Mouse (Mus musculus) neural tube, embryonic 11.5 days (tissue): ENCODE measurements at regions not wholly inside any gene's neighbourhood (a gene's known extent, or its start where the extent isn't known, plus 50 kb on each side); places are given as distances from the start of the nearest gene placed in this dataset.

Experiments
- ATAC-seq: fragments of 200-750 bp; cut with Nextera tagmentation; 2 replicates; pipeline ENCODE4 v1.8.0; 2017; ENCODE audit warnings: moderate number of reproducible peaks, mild to moderate bottlenecking, moderate TSS enrichment, moderate library complexity; ENCODE audit not compliant: insufficient read depth, low FRiP score, low TSS enrichment
- DNase-seq: peaks from one replicate; pipeline ENCODE4 v3.0.0-alpha.2; 2015; ENCODE audit warnings: low spot score
- H3K27ac ChIP-seq: fragments of 300-500 bp; sonication (generic); 2 replicates; pipeline ENCODE4 v1.5.1; 2014; ENCODE audit warnings: low read depth, mild to moderate bottlenecking, low read length
- H3K27me3 ChIP-seq: fragments of 300-500 bp; sonication (generic); 2 replicates; pipeline ENCODE4 v1.6.1; 2014; ENCODE audit warnings: mild to moderate bottlenecking, low read length, mixed read lengths; ENCODE audit not compliant: control insufficient read depth, insufficient read depth
- H3K36me3 ChIP-seq: fragments of 300-500 bp; sonication (generic); 2 replicates; pipeline ENCODE4 v1.6.1; 2014; ENCODE audit warnings: mild to moderate bottlenecking, low read length, moderate library complexity, mixed read lengths; ENCODE audit not compliant: control insufficient read depth, insufficient read depth
- H3K4me1 ChIP-seq: fragments of 300-500 bp; sonication (generic); 2 replicates; pipeline ENCODE4 v1.6.1; 2014; ENCODE audit warnings: low read length, mixed read lengths; ENCODE audit not compliant: control insufficient read depth, insufficient read depth
- H3K4me2 ChIP-seq: fragments of 300-500 bp; sonication (generic); 2 replicates; pipeline ENCODE4 v1.6.1; 2014; ENCODE audit warnings: low read depth, mild to moderate bottlenecking, moderate library complexity
- H3K4me3 ChIP-seq: fragments of 300-500 bp; sonication (generic); 2 replicates; pipeline ENCODE4 v1.5.1; 2014; ENCODE audit warnings: low read depth, low read length
- H3K9ac ChIP-seq: fragments of 300-500 bp; sonication (generic); 2 replicates; pipeline ENCODE4 v1.6.1; 2014; ENCODE audit warnings: mild to moderate bottlenecking, low read length
- H3K9me3 ChIP-seq: fragments of 300-500 bp; sonication (generic); 2 replicates; pipeline ENCODE4 v1.6.1; 2016; ENCODE audit warnings: low read length; ENCODE audit not compliant: control insufficient read depth
- WGBS: fragments of 180-500 bp; shearing (Covaris S2); extraction: QIAGEN DNeasy Blood & Tissue Kit; methylation state at CpG from one replicate; pipeline ENCODE4 v1.1.7; 2014; 5-methylcytosine and 5-hydroxymethylcytosine counted together

DNA sequence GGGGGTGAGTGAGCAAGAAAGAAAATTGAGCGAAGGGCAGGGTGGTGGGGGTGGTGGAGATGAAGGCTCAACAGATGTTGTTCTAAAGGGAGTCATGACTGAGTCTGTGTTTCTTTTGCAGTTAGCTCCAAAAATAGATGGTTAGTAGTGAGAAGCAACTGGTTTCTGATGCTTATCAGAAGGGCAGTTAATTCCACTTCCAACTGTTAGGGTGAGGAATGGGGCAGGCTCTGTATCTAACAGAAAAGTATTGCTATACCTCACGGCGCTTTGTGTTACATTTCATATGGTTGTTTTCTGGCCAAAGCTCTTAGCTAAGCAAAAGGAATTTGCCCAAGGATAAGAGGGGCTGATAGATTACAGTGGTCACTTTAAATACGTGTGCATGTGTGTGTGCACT lies 120.3 kb downstream of the Slc30a10 start:
- no peaks in the 10 kb centered on the region for H3K4me1 ChIP-seq
- no peak for DNase-seq
- no peak overlapping the region for H3K9ac ChIP-seq
- H3K36me3 ChIP-seq, result no peaks in the 10 kb centered on the region
- H3K4me2 ChIP-seq, result no peak overlapping the region
- H3K9me3 ChIP-seq, result no peaks in the 10 kb centered on the region
- no peak overlapping the region for H3K27ac ChIP-seq
- ATAC-seq, result no peak
- H3K4me3 ChIP-seq, result no peak overlapping the region
- 83% methylated on average over 4 of the region's 4 CpGs for WGBS
- no peaks in the 10 kb centered on the region for H3K27me3 ChIP-seq

DNA sequence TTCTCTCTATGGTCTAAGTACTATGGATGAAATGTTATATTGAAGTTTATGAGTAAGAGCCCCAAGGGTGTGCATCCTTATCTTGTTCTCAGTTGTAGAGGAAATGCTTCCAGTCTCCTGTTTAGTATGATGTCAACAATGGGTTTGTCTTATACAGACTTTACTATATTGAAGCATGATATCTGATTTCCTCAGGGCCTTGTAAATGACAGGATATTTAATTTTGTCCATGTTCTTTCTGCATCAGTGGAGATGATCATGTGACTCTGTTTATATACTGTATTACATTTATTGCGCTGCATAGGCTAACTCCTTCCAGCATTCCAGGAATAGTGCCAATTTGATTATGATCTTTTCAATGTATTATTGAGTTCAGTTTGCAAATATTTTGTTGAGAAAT lies 125.2 kb downstream of the Slc30a10 start:
- Histone ChIP-seq H3K4me3 (no peak overlapping the region), H3K4me1 (no peaks in the 10 kb centered on the region), H3K9ac (no peak overlapping the region), H3K4me2 (no peak overlapping the region), H3K27ac (no peak overlapping the region), H3K9me3 (no peaks in the 10 kb centered on the region), H3K36me3 (no peaks in the 10 kb centered on the region), H3K27me3 (no peaks in the 10 kb centered on the region)
- DNase-seq, result no peak
- 94% methylated on average over 1 of the region's 1 CpGs for WGBS
- ATAC-seq, result no peak

DNA sequence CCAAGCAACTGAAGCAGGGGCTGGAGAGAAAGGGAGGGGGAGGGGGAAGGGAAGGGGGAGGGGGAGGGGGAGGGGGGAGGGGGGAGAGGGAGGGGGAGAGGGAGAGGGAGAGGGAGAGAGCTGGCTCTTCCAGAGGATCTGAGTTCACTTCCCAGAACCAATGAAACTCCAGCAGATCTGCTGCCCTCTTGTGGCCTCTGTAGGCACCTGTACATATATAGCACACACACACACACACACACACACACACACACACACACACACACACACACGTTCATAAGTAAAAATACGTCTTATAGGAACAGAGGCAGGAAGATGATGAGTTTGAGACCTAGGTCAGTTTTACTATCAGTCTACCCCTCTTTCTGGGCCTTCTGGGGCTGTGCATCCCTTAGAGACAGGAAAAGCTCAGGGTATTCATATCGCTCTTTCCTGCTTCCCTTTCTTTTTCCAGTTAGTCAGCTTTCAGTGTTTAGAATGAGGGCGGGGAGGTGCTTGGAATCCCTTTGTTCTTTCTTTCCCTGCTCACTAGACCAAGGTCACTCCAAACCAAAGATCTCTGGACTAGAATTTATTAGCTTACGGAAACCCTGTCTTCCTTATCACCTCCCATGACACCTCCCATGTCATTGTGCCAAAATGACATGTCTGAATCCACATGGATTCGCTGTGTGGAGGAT lies 130.7 kb downstream of the Slc30a10 start:
- Histone ChIP-seq H3K4me3 (no peak overlapping the region), H3K4me2 (no peak overlapping the region), H3K27ac (no peak overlapping the region), H3K9ac (no peak overlapping the region), H3K9me3 (no peaks in the 10 kb centered on the region), H3K4me1 (no peaks in the 10 kb centered on the region), H3K36me3 (no peaks in the 10 kb centered on the region), H3K27me3 (no peaks in the 10 kb centered on the region)
- DNase-seq (no peak), ATAC-seq (no peak)
- 90% methylated on average over 6 of the region's 6 CpGs for WGBS

DNA sequence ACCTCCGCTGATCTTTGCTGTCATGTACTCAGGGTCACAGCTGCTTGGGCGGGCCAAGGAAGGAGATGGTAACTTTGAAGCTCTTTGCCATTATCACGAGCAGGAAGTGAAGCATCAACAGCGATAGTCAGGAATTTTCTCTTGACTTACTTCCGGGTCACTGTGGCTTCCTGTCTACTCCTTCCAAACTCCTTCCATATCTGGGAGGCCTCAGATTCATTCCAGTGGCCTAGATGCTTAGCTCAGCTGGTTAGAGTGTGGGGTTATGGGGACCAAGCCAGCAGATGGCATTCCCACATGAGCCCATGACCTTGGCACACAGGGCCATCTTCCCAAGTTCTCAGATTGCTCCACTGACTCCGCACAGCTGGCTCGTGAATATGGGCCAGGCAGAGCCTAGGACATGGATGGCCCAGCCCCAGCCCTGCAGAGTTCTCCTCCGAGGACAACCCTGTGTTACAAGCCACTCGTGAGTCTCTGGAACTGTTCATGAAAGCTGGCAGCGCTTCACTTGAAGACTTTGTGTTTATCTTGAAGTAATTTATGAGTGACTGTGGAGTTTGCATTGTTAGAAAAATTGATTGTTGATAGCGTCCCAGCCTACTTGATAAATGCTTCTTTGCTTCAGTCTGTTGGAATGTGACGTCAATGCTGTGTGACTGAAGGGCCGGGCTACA lies 133.2 kb downstream of the Slc30a10 start:
- no peaks in the 10 kb centered on the region for H3K9me3 ChIP-seq
- H3K4me1 ChIP-seq, result no peaks in the 10 kb centered on the region
- DNase-seq (no peak), ATAC-seq (no peak)
- no peak overlapping the region for H3K4me3 ChIP-seq
- H3K27me3 ChIP-seq, result no peaks in the 10 kb centered on the region
- H3K27ac ChIP-seq, result no peak overlapping the region
- no peak overlapping the region for H3K4me2 ChIP-seq
- 82% methylated on average over 13 of the region's 13 CpGs for WGBS
- H3K36me3 ChIP-seq, result no peaks in the 10 kb centered on the region
- no peak overlapping the region for H3K9ac ChIP-seq

DNA sequence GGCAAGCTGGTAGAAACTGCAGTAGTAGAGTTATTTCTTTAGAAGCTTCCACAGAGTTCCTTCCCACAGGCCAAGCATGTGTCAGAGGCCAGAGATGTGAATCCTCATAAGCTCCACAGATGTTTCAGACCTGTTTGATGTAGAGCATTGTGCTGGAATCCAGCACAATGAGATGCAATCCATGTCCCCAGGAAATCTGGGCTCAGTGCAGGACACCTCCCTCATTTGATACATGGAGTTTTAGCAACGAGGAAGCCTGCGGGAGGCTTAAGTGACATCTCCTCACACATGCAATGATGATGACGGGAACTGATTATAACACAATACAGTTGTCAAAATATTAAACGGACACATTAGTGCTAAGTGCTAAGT lies 133.7 kb downstream of the Slc30a10 start:
- Histone ChIP-seq H3K27me3 (no peaks in the 10 kb centered on the region), H3K4me2 (no peak overlapping the region), H3K9me3 (no peaks in the 10 kb centered on the region), H3K4me1 (no peaks in the 10 kb centered on the region), H3K27ac (no peak overlapping the region), H3K4me3 (no peak overlapping the region), H3K9ac (no peak overlapping the region), H3K36me3 (no peaks in the 10 kb centered on the region)
- no peak for ATAC-seq
- no peak for DNase-seq
- WGBS, result 94% methylated on average over 4 of the region's 4 CpGs

DNA sequence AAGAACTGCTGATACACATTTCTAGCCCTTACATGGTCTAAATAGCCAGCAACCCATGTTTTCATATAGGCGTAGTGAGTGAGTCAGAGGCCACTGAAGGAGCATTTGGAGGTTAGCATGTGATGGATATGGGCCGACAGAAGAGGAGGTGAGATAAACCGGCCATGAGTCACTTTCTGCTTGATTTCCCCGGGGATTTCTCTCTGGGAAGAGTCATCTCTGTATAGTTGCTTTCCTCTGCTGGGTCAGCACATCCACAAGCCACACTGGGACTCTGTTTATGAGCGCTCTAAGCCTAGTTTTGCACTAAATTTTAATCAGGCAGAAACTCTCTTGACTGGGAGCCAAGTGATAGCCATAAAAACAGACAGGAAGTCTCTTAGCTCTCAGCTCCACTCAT lies 142.2 kb downstream of the Slc30a10 start:
- Histone ChIP-seq H3K4me2 (no peak overlapping the region), H3K9me3 (no peaks in the 10 kb centered on the region), H3K36me3 (no peaks in the 10 kb centered on the region), H3K27me3 (no peaks in the 10 kb centered on the region), H3K4me3 (no peak overlapping the region), H3K27ac (no peak overlapping the region), H3K4me1 (no peaks in the 10 kb centered on the region), H3K9ac (no peak overlapping the region)
- DNase-seq (no peak), ATAC-seq (no peak)
- 83% methylated on average over 5 of the region's 5 CpGs for WGBS

DNA sequence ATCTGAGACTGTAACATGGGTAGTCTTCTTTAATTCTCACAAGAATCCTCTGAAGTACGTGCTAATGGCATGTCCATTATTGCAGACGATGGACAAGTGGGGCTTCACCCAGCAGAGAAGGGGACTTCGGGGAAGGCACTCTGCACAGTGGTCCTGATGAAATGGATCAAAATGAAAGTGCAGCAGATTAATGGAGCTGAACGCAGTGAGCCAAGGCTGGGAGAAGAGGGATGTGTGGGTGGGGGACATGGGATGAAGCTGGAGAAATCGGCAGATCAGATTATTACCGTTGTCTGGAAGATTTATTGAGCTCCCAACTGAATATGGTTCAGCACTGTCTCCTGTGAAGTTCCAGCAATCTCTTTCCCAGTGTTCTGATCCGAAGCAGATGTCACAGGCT lies 143.9 kb downstream of the Slc30a10 start:
- Histone ChIP-seq H3K4me2 (no peak overlapping the region), H3K4me3 (no peak overlapping the region), H3K36me3 (no peaks in the 10 kb centered on the region), H3K9me3 (no peaks in the 10 kb centered on the region), H3K27me3 (no peaks in the 10 kb centered on the region), H3K4me1 (no peaks in the 10 kb centered on the region), H3K27ac (no peak overlapping the region), H3K9ac (no peak overlapping the region)
- DNase-seq (no peak), ATAC-seq (no peak)
- WGBS, result 87% methylated on average over 7 of the region's 7 CpGs

DNA sequence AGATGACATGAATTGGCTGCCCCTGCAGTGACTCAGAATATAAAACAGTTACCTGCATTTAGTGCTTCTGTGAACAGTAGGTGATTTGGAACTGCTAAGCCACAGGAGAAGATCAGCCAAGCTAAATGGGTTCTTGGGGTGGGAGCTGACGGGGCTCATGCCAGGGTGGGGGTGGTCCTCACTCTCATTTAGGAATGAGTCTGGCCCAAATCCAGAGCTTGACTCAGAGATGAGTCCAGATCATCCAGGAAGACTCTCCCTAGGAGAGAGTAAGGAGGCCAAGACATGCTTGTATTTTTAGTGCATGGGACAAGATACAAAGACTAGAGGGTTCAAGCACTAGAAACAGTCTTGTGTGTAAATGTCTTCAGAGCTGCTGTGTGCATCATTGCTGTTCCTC lies 146.5 kb downstream of the Slc30a10 start:
- no peaks in the 10 kb centered on the region for H3K9me3 ChIP-seq
- ATAC-seq, result no peak
- no peaks in the 10 kb centered on the region for H3K36me3 ChIP-seq
- H3K27me3 ChIP-seq, result no peaks in the 10 kb centered on the region
- no peak overlapping the region for H3K27ac ChIP-seq
- DNase-seq, result no peak
- H3K4me3 ChIP-seq, result no peak overlapping the region
- no peaks in the 10 kb centered on the region for H3K4me1 ChIP-seq
- 84% methylated on average over 1 of the region's 1 CpGs for WGBS
- H3K4me2 ChIP-seq, result no peak overlapping the region
- no peak overlapping the region for H3K9ac ChIP-seq

DNA sequence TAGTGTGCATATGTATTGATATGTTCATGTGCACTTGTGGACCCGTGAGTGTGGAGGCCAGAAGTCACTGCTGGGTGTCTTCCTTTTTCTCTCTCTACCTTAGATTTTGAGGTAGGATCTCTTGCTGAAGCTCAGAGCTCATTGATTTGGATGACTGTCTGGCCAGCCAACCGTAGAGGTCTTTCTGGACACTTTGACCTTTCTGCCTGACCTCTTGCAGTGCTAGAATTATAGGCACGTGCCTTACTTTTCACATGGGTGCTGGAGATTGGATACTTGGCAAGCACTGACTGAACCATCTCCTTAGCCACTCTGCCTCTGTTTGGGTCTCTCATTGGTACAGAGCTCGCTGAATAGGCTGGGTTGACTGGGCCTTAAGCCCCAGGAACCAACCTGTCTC lies 151.3 kb downstream of the Slc30a10 start:
- ATAC-seq (no peak), DNase-seq (no peak)
- Histone ChIP-seq H3K4me1 (no peaks in the 10 kb centered on the region), H3K36me3 (no peaks in the 10 kb centered on the region), H3K4me2 (no peak overlapping the region), H3K27ac (no peak overlapping the region), H3K9me3 (no peaks in the 10 kb centered on the region), H3K4me3 (no peak overlapping the region), H3K27me3 (no peaks in the 10 kb centered on the region), H3K9ac (no peak overlapping the region)
- WGBS, result 82% methylated on average over 4 of the region's 4 CpGs
